Mouse (Mus musculus): ENCODE measurements around the gene Hepacam2.
A peak's percentile ranks its signal among the peaks of the same experiment; 100 is the strongest.
"Not testable (repeated sequence)": the region's sequence is repeated elsewhere in the genome, so short reads cannot be mapped to it uniquely, and the experiment has no call there.

Hepacam2 gene

GRCm38 (mm10) chr6:3463594-3463993 lies 34.5 kb downstream of the Hepacam2 start:
- no peak for DNase-seq (ENCODE audit: low spot score)

GRCm38 (mm10) chr6:3463026-3463425 lies 35.1 kb downstream of the Hepacam2 start:
- DNase-seq (ENCODE audit: low spot score): no peak

GRCm38 (mm10) chr6:3455944-3456536 lies 42.1 kb downstream of the Hepacam2 start:
- DNase-seq (ENCODE audit: low spot score): no peak

GRCm38 (mm10) chr6:3454421-3454820 lies 43.7 kb downstream of the Hepacam2 start:
- no peak for DNase-seq (ENCODE audit: low spot score)

- DNase-seq (ENCODE audit: low spot score): peak; percentile 43
These were observed 50.7 kb downstream of the Hepacam2 start for GRCm38 (mm10) chr6:3447404-3447803.

DNA sequence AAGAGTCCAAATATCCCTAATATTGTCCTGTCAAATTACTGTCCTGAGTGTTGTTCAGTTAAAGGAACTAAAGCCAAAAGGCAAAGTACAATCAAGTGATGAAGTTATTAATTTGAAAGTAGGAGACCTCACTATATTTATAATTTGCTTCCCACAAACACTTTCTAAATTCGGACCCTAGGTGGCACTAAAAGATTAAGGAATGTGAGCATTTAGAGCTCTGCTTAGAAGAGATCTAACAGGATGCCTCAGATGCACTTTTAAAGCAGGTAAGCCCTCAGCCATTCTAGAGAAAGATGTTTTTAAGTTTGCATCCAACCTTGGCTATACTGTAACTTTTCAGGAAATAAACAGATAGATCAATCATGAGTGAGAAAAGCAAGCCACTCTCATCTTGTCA lies 54.2 kb downstream of the Hepacam2 start:
- DNase-seq (ENCODE audit: low spot score): no peak

DNA sequence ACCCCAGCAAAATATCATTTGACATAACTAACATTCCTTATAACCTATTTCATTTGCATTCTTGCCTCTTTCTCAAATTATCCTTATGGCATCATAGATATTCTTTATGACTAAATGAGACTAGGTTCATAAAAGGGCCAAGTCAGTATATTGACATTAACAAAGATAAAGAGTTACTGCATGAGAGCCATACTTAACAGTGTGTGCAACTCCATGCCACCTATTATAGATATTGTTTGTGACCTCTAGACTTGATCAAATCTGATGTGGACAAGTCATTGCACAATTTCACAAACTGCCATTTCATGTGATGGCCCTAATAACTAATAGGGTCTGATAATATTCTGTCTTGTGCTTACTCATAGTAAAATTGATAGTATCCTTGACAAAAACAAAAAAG lies 62.0 kb downstream of the Hepacam2 start:
- DNase-seq (ENCODE audit: low spot score): no peak

GRCm38 (mm10) chr6:3430976-3431375 lies 67.1 kb downstream of the Hepacam2 start:
- DNase-seq (ENCODE audit: low spot score): not testable (repeated sequence)

DNA sequence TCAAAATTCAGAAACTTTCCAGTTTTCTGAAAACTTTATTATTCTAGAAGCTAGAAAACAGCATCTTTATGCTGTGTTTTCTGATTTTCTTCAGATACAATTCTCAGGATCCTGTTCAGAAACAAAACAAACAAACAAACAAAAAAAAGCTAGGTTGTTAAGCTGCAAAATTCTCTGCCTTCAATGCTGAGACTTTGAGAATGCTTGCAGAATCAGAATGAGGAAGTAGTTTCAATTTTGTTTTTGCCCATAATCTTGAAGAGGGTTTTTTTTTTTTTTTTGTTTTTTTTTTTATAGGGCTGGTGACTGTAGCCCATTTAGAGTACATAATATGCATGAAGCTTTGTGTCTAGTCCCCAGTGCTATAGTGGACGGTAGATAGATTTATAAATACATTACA lies 71.1 kb downstream of the Hepacam2 start:
- no peak for DNase-seq (ENCODE audit: low spot score)

DNA sequence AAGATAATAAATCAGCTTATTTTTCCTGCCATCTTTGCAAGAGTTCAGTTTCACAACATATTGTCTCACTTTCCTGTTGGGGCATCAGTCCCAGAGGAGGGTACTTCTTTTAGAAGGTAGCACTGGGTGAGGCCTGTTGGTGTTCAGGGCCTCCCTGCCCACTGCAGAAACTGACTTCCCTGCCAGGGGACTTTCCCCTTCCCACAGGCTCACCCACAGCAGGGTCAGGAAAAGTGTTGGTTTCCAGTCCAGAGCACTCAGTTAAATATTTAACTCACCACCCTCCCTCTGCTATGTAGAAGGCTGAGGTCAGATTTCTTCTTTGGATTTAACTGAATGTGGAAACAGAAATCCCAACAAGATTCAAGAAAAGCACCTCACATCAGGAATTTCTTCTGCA lies 72.8 kb downstream of the Hepacam2 start:
- not testable (repeated sequence) for DNase-seq (ENCODE audit: low spot score)

DNA sequence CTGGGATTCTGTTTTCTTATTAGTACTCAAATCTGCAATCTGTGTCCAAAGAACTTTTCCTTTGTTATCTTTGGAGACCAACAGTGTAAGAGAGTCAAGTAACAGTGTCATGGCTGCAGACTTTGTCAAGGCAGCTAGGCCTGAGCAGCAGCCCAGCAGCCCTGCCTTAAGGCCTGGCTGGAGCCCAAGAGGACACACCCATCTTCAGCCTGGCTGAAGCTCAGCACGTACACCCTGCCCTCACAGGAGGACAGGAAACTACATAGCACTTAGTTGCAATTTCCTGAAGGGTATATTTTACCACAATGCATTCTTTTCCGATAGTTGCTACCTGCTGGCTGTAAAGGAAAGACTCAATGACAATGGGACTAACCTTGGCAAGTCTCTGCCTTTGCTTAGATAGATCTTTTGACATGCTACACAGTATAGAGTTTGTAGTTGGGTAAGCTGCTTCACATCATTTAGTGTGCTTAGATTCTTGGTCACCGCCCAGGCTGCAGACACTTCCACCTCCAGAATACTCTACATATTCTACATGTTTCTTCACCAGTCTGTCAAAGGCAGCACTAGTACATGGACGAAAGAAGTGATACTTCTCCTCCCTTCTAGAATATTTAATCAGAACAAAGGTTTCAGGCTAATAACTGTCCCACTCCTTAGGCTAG lies 73.4 kb downstream of the Hepacam2 start:
- not testable (repeated sequence) for DNase-seq (ENCODE audit: low spot score)
